Mouse (Mus musculus): Measurements from ENCODE around the gene Srf. TPM values are rescaled to one million over a fixed set of nuclear protein-coding genes. Genes with fewer than 3 reads are reported as not detected.

Gene Srf
- total and polyA plus RNA-seq, 2 experiments, result 3.4 to 45.6 TPM

DNA sequence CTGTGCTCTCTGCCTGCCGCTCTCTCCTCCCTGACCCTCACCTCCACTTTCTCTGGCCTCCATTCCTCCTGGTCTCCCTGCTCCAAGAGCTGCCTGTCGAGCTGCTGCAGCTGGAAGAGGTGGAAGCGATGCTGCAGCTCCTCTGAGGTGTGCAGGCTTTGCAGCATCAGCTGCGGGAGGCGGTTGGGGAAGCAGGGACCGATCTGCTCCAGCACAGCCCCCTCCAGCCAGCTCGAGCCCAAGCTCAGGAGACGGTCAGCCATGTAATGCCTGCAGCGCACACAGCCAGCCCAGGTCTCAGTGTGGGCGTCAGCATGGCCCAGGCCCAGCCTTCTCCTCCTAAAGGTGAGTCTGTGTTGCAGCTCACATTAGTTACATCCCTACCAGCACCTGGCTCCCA is 36.0 kb downstream of the Srf start:
- no peaks in the 10 kb centered on the region for H3K4me1 ChIP-seq (ENCODE audit: control insufficient read depth, insufficient read depth, low read length)
- DNase-seq (ENCODE audit: extremely low read depth, low read depth, low spot score), result no peak
- TF ChIP-seq CTCF (IDR thresholded peaks at IDR 0.05; ENCODE audit: low read depth, low read length), result no peak
- TF ChIP-seq POLR2A (IDR thresholded peaks at IDR 0.05; ENCODE audit: extremely low read depth, insufficient read depth, low read length), result no peak
- no peak overlapping the region for H3K4me3 ChIP-seq (ENCODE audit: insufficient read depth, low read depth, low read length)
- no peak overlapping the region for H3K9ac ChIP-seq (ENCODE audit: low read depth, low read length)
- no peaks in the 10 kb centered on the region for H3K36me3 ChIP-seq (ENCODE audit: control insufficient read depth, insufficient read depth, low read length)
- 81% methylated on average over 10 of the region's 10 CpGs for WGBS
- no peaks in the 10 kb centered on the region for H3K79me2 ChIP-seq (ENCODE audit: control insufficient read depth, insufficient read depth, low read length)
- no peaks in the 10 kb centered on the region for H3K27me3 ChIP-seq (ENCODE audit: control insufficient read depth, insufficient read depth, low read length)
- H3K27ac ChIP-seq (replicated peaks; ENCODE audit: insufficient read depth, low read depth, low read length), result no peak overlapping the region

DNA sequence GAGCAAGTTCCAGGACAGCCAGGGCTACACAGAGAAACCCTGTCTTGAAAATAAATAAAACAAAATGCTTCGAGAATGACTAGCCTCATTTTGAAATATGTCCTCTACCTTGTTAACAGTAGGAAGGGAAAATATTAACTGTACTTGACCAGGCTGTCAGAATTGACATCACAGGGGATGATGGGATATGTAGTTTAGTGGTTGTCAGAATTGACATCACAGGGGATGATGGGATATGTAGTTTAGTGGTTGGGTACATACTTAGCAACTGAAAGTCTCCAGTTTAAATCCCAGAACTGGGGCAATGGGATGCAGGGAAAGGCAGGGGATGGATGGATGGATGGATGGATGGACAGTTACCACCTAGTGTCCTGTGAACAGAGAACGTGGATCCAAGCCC is 42.6 kb downstream of the Srf start:
- TF ChIP-seq POLR2A (IDR thresholded peaks at IDR 0.05; ENCODE audit: extremely low read depth, insufficient read depth, low read length) (no peak), CTCF (IDR thresholded peaks at IDR 0.05; ENCODE audit: low read depth, low read length) (no peak)
- 40% methylated on average over 2 of the region's 2 CpGs for WGBS
- H3K9ac ChIP-seq (ENCODE audit: low read depth, low read length), result no peak overlapping the region
- no peaks in the 10 kb centered on the region for H3K79me2 ChIP-seq (ENCODE audit: control insufficient read depth, insufficient read depth, low read length)
- H3K4me1 ChIP-seq (ENCODE audit: control insufficient read depth, insufficient read depth, low read length), result no peaks in the 10 kb centered on the region
- DNase-seq (ENCODE audit: extremely low read depth, low read depth, low spot score), result peak; percentile 79
- peak overlapping the region; percentile 20; the same call in 1 of the 2 replicates for H3K27ac ChIP-seq (replicated peaks; ENCODE audit: insufficient read depth, low read depth, low read length)
- no peaks in the 10 kb centered on the region for H3K36me3 ChIP-seq (ENCODE audit: control insufficient read depth, insufficient read depth, low read length)
- H3K4me3 ChIP-seq (ENCODE audit: insufficient read depth, low read depth, low read length), result no peak overlapping the region
- H3K27me3 ChIP-seq (ENCODE audit: control insufficient read depth, insufficient read depth, low read length), result no peaks in the 10 kb centered on the region

DNA sequence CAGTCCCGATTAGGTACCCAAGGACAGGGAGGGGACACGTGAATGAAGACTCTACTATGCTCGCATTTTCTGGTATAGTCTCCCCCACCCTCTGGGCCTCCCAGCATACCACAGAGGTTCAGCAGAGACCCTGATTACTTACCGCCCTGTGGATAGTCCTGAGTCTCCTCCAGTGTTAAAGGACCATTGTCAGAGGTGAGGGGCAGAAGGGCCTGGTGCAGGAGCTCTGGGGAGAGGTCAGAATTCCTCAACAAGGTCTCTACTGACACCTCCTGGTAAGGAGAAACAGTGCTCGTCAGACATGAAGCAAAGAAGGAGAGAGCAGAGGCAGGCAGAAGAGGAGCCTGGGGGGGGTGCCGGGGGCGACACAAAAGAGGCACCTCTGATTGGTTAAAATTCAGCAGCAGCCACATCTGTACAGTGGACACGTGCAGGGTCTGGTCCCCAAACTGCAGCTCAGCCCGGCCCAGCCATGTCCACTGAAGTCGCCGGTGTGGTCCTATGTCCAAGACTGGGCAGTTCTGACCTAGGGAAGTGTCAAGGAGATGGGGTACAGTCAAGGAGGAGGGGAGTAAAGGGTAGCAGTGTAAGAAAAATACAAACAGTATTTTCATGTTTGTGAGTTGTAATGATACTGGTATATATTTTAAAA is 44.8 kb downstream of the Srf start:
- H3K27me3 ChIP-seq (ENCODE audit: control insufficient read depth, insufficient read depth, low read length), result no peaks in the 10 kb centered on the region
- DNase-seq (ENCODE audit: extremely low read depth, low read depth, low spot score), result peak; percentile 42
- WGBS, result 67% methylated on average over 11 of the region's 11 CpGs
- no peaks in the 10 kb centered on the region for H3K36me3 ChIP-seq (ENCODE audit: control insufficient read depth, insufficient read depth, low read length)
- no peak overlapping the region for H3K4me3 ChIP-seq (ENCODE audit: insufficient read depth, low read depth, low read length)
- H3K4me1 ChIP-seq (ENCODE audit: control insufficient read depth, insufficient read depth, low read length), result no peaks in the 10 kb centered on the region
- TF ChIP-seq CTCF (IDR thresholded peaks at IDR 0.05; ENCODE audit: low read depth, low read length) (peak; percentile 56), POLR2A (IDR thresholded peaks at IDR 0.05; ENCODE audit: extremely low read depth, insufficient read depth, low read length) (no peak)
- H3K9ac ChIP-seq (ENCODE audit: low read depth, low read length), result no peak overlapping the region
- no peaks in the 10 kb centered on the region for H3K79me2 ChIP-seq (ENCODE audit: control insufficient read depth, insufficient read depth, low read length)
- H3K27ac ChIP-seq (replicated peaks; ENCODE audit: insufficient read depth, low read depth, low read length), result no peak overlapping the region

- Histone ChIP-seq H3K4me3 (ENCODE audit: insufficient read depth, low read depth, low read length) (no peak overlapping the region), H3K36me3 (ENCODE audit: control insufficient read depth, insufficient read depth, low read length) (no peaks in the 10 kb centered on the region), H3K79me2 (ENCODE audit: control insufficient read depth, insufficient read depth, low read length) (no peaks in the 10 kb centered on the region), H3K27ac (replicated peaks; ENCODE audit: insufficient read depth, low read depth, low read length) (no peak overlapping the region), H3K9ac (ENCODE audit: low read depth, low read length) (no peak overlapping the region), H3K27me3 (ENCODE audit: control insufficient read depth, insufficient read depth, low read length) (no peaks in the 10 kb centered on the region), H3K4me1 (ENCODE audit: control insufficient read depth, insufficient read depth, low read length) (no peaks in the 10 kb centered on the region)
- peak; percentile 88 for DNase-seq (ENCODE audit: extremely low read depth, low read depth, low spot score)
- whole genome bisulfite sequencing, result 22% methylated on average over 3 of the region's 3 CpGs
- TF ChIP-seq POLR2A (IDR thresholded peaks at IDR 0.05; ENCODE audit: extremely low read depth, insufficient read depth, low read length) (no peak), CTCF (IDR thresholded peaks at IDR 0.05; ENCODE audit: low read depth, low read length) (0 out of 2 replicates have a peak, but pooled peaks have one; percentile 11)
These were observed 50.4 kb downstream of the Srf start for GRCm38 (mm10) chr17:46505617-46506016.

DNA sequence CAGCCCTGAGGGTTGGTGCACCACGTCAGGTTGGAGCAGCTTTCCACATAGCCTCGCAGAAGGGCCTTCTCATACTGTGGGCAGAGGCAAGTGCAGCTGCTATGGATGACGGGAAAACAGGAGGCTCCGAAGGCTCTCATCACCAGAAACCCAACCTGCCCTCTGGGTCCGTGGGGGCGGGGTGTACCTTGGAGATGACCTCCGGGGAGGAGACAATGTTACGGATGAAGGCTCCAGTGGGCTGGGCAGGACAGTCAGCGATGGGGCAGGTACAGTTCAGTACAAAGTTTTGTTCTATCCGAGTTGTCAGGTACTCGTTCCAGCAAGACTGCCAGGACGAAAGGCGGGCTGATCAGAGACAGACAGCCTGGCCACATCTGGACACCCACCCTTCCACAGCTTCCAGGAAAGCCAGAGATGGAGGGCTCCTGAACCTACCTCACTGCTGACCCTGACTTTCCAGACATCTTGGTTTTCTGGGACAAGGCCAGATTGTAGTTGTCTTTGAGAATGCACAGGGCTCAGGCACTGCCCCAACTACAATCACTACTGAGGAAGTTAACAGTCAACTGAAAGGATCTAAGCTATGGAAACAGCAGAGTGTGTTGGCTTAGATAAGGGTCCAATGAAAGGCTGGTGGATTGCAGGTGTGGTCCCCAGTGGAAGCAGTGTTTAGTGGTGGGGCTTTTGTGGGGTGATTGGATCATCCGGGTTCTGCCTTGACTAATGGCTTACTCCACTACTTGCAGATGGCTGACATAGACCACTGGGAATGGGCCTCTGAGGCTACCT is 51.9 kb downstream of the Srf start:
- H3K36me3 ChIP-seq (ENCODE audit: control insufficient read depth, insufficient read depth, low read length), result no peaks in the 10 kb centered on the region
- no peaks in the 10 kb centered on the region for H3K79me2 ChIP-seq (ENCODE audit: control insufficient read depth, insufficient read depth, low read length)
- 87% methylated on average over 14 of the region's 14 CpGs for WGBS
- no peak overlapping the region for H3K4me3 ChIP-seq (ENCODE audit: insufficient read depth, low read depth, low read length)
- TF ChIP-seq CTCF (IDR thresholded peaks at IDR 0.05; ENCODE audit: low read depth, low read length), result no peak
- TF ChIP-seq POLR2A (IDR thresholded peaks at IDR 0.05; ENCODE audit: extremely low read depth, insufficient read depth, low read length), result no peak
- no peak for DNase-seq (ENCODE audit: extremely low read depth, low read depth, low spot score)
- H3K4me1 ChIP-seq (ENCODE audit: control insufficient read depth, insufficient read depth, low read length), result no peaks in the 10 kb centered on the region
- H3K27me3 ChIP-seq (ENCODE audit: control insufficient read depth, insufficient read depth, low read length), result no peaks in the 10 kb centered on the region
- no peak overlapping the region for H3K27ac ChIP-seq (replicated peaks; ENCODE audit: insufficient read depth, low read depth, low read length)
- H3K9ac ChIP-seq (ENCODE audit: low read depth, low read length), result no peak overlapping the region

DNA sequence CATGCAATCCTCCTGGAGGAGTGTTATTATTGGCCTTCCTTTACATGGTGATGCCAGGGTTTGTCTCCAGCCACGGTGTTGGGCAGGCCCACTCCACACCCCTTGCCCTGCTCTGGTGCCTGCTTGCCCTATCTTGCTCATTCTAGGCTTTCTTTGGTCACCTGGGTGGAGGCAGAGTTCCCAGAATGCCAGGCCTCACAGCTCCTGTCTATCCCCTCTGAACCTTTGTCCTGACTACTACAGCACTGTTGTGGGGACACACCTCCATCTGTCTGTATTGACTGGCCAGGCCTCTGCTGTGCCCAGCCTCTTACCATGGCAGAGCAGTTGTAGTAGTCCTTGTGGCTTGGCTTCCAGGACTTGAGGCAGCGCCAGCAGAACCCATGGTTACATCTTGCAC is 53.2 kb downstream of the Srf start:
- no peaks in the 10 kb centered on the region for H3K4me1 ChIP-seq (ENCODE audit: control insufficient read depth, insufficient read depth, low read length)
- no peaks in the 10 kb centered on the region for H3K27me3 ChIP-seq (ENCODE audit: control insufficient read depth, insufficient read depth, low read length)
- TF ChIP-seq CTCF (IDR thresholded peaks at IDR 0.05; ENCODE audit: low read depth, low read length), result no peak
- no peak for TF ChIP-seq POLR2A (IDR thresholded peaks at IDR 0.05; ENCODE audit: extremely low read depth, insufficient read depth, low read length)
- WGBS, result 84% methylated on average over 2 of the region's 2 CpGs
- no peaks in the 10 kb centered on the region for H3K36me3 ChIP-seq (ENCODE audit: control insufficient read depth, insufficient read depth, low read length)
- H3K9ac ChIP-seq (ENCODE audit: low read depth, low read length), result no peak overlapping the region
- DNase-seq (ENCODE audit: extremely low read depth, low read depth, low spot score), result no peak
- no peak overlapping the region for H3K4me3 ChIP-seq (ENCODE audit: insufficient read depth, low read depth, low read length)
- no peak overlapping the region for H3K27ac ChIP-seq (replicated peaks; ENCODE audit: insufficient read depth, low read depth, low read length)
- H3K79me2 ChIP-seq (ENCODE audit: control insufficient read depth, insufficient read depth, low read length), result no peaks in the 10 kb centered on the region

Other genes with a start within 250 kb of the Srf start
- gene Abcc10, start 227.8 kb downstream of the Srf start, total RNA-seq (2014; rRNA removed), result 2.1 and 3.6 TPM in 2 replicates
- gene Abcc10, start 227.8 kb downstream of the Srf start, polyA plus RNA-seq (2012; rRNA removed), result 10.3 and 17.3 TPM in 2 replicates
- 6.0 and 6.9 TPM in 2 replicates for gene Zfp318, start 172.4 kb downstream of the Srf start, total RNA-seq (2014; rRNA removed)
- 6.0 and 8.3 TPM in 2 replicates for gene Zfp318, start 172.4 kb downstream of the Srf start, polyA plus RNA-seq (2012; rRNA removed)
- gene Crip3, start 127.2 kb downstream of the Srf start, total RNA-seq (2014; rRNA removed), result not detected in 2 replicates
- gene Crip3, start 127.2 kb downstream of the Srf start, polyA plus RNA-seq (2012; rRNA removed), result 0.70 and 1.4 TPM in 2 replicates
- 10.3 and 27.9 TPM in 2 replicates for gene Slc22a7, start 117.7 kb downstream of the Srf start, total RNA-seq (2014; rRNA removed)
- 46.8 and 47.9 TPM in 2 replicates for gene Slc22a7, start 117.7 kb downstream of the Srf start, polyA plus RNA-seq (2012; rRNA removed)
- gene Ttbk1, start 68.5 kb downstream of the Srf start, total RNA-seq (2014; rRNA removed), result 0.07 and 0.18 TPM in 2 replicates
- gene Ttbk1, start 68.5 kb downstream of the Srf start, polyA plus RNA-seq (2012; rRNA removed), result 0.15 and 0.22 TPM in 2 replicates
- 6.6 and 9.0 TPM in 2 replicates for gene Dnph1, start 59.5 kb downstream of the Srf start, total RNA-seq (2014; rRNA removed)
- gene Dnph1, start 59.5 kb downstream of the Srf start, polyA plus RNA-seq (2012; rRNA removed), result 13.1 and 13.3 TPM in 2 replicates
- gene Cul9, start 9.8 kb downstream of the Srf start, total RNA-seq (2014; rRNA removed), result 4.1 and 5.1 TPM in 2 replicates
- gene Cul9, start 9.8 kb downstream of the Srf start, polyA plus RNA-seq (2012; rRNA removed), result 5.7 and 10.1 TPM in 2 replicates
- 0.65 and 0.87 TPM in 2 replicates for gene Ptk7, start 73.3 kb upstream of the Srf start, total RNA-seq (2014; rRNA removed)
- 0.40 and 0.66 TPM in 2 replicates for gene Ptk7, start 73.3 kb upstream of the Srf start, polyA plus RNA-seq (2012; rRNA removed)
- 48.1 and 49.0 TPM in 2 replicates for gene Klc4, start 89.8 kb upstream of the Srf start, total RNA-seq (2014; rRNA removed)
- 46.6 and 55.5 TPM in 2 replicates for gene Klc4, start 89.8 kb upstream of the Srf start, polyA plus RNA-seq (2012; rRNA removed)
- 58.5 and 71.1 TPM in 2 replicates for gene Mrpl2, start 90.1 kb upstream of the Srf start, total RNA-seq (2014; rRNA removed)
- gene Mrpl2, start 90.1 kb upstream of the Srf start, polyA plus RNA-seq (2012; rRNA removed), result 95.1 and 97.3 TPM in 2 replicates
- gene Cul7, start 94.2 kb upstream of the Srf start, total RNA-seq (2014; rRNA removed), result 5.0 and 5.4 TPM in 2 replicates
- gene Cul7, start 94.2 kb upstream of the Srf start, polyA plus RNA-seq (2012; rRNA removed), result 5.6 and 7.1 TPM in 2 replicates
- gene Rrp36, start 118.2 kb upstream of the Srf start, total RNA-seq (2014; rRNA removed), result 20.3 TPM in 2 replicates
- 31.6 and 33.5 TPM in 2 replicates for gene Rrp36, start 118.2 kb upstream of the Srf start, polyA plus RNA-seq (2012; rRNA removed)
- 52.4 and 60.4 TPM in 2 replicates for gene Mea1, start 122.6 kb upstream of the Srf start, total RNA-seq (2014; rRNA removed)
- gene Mea1, start 122.6 kb upstream of the Srf start, polyA plus RNA-seq (2012; rRNA removed), result 55.2 and 65.9 TPM in 2 replicates
- gene Klhdc3, start 124.7 kb upstream of the Srf start, total RNA-seq (2014; rRNA removed), result 23.9 and 44.0 TPM in 2 replicates
- gene Klhdc3, start 124.7 kb upstream of the Srf start, polyA plus RNA-seq (2012; rRNA removed), result 68.8 and 74.6 TPM in 2 replicates
- 13.6 and 14.8 TPM in 2 replicates for gene Ppp2r5d, start 148.9 kb upstream of the Srf start, total RNA-seq (2014; rRNA removed)
- gene Ppp2r5d, start 148.9 kb upstream of the Srf start, polyA plus RNA-seq (2012; rRNA removed), result 22.8 and 24.0 TPM in 2 replicates
- 39.5 and 46.4 TPM in 2 replicates for gene Pex6, start 155.3 kb upstream of the Srf start, total RNA-seq (2014; rRNA removed)
- gene Pex6, start 155.3 kb upstream of the Srf start, polyA plus RNA-seq (2012; rRNA removed), result 94.8 and 104 TPM in 2 replicates
- gene Gnmt, start 173.0 kb upstream of the Srf start, total RNA-seq (2014; rRNA removed), result 3,482 and 4,252 TPM in 2 replicates
- 4,950 and 5,107 TPM in 2 replicates for gene Gnmt, start 173.0 kb upstream of the Srf start, polyA plus RNA-seq (2012; rRNA removed)
- gene Cnpy3, start 196.0 kb upstream of the Srf start, total RNA-seq (2014; rRNA removed), result 28.5 and 28.6 TPM in 2 replicates
- gene Cnpy3, start 196.0 kb upstream of the Srf start, polyA plus RNA-seq (2012; rRNA removed), result 38.3 and 40.7 TPM in 2 replicates
- gene Ptcra, start 207.5 kb upstream of the Srf start, total RNA-seq (2014; rRNA removed), result not detected in 2 replicates
- 0.06 TPM in 1 of 2 replicates, not detected in the other for gene Ptcra, start 207.5 kb upstream of the Srf start, polyA plus RNA-seq (2012; rRNA removed)
- 97.6 and 124 TPM in 2 replicates for gene 2310039H08Rik, start 216.5 kb upstream of the Srf start, total RNA-seq (2014; rRNA removed)
- 167 and 185 TPM in 2 replicates for gene 2310039H08Rik, start 216.5 kb upstream of the Srf start, polyA plus RNA-seq (2012; rRNA removed)
- gene Rpl7l1, start 226.5 kb upstream of the Srf start, total RNA-seq (2014; rRNA removed), result 41.2 and 43.6 TPM in 2 replicates
- gene Rpl7l1, start 226.5 kb upstream of the Srf start, polyA plus RNA-seq (2012; rRNA removed), result 21.6 and 24.6 TPM in 2 replicates